Mouse (Mus musculus): ENCODE data around the gene 2310022A10Rik. TPM values are rescaled to one million over a fixed set of nuclear protein-coding genes. Genes with fewer than 3 reads are reported as not detected.
"Not testable (repeated sequence)": the region's sequence is repeated elsewhere in the genome, so short reads cannot be mapped to it uniquely, and the experiment has no call there.

The 2310022A10Rik gene
- polyA plus RNA-seq, 1 experiment = 14.0 TPM

- Histone ChIP-seq H3K4me3 (ENCODE audit: insufficient read depth, low read length) (no peak overlapping the region), H3K27ac (ENCODE audit: insufficient read depth, low read length) (no peak overlapping the region), H3K4me1 (ENCODE audit: control insufficient read depth, insufficient read depth, low read length) (no peaks in the 10 kb centered on the region)
- TF ChIP-seq POLR2A (IDR thresholded peaks at IDR 0.05; ENCODE audit: low read depth, low read length) (no peak), CTCF (IDR thresholded peaks at IDR 0.05; ENCODE audit: borderline replicate concordance, insufficient read depth, low read length) (no peak)
These were observed 71.9 kb downstream of the 2310022A10Rik start for GRCm38 (mm10) chr7:27624967-27625366.

- H3K4me1 ChIP-seq (ENCODE audit: control insufficient read depth, insufficient read depth, low read length) = no peaks in the 10 kb centered on the region
- TF ChIP-seq POLR2A (IDR thresholded peaks at IDR 0.05; ENCODE audit: low read depth, low read length) = no peak
- no peak for TF ChIP-seq CTCF (IDR thresholded peaks at IDR 0.05; ENCODE audit: borderline replicate concordance, insufficient read depth, low read length)
- H3K4me3 ChIP-seq (ENCODE audit: insufficient read depth, low read length) = no peak overlapping the region
- H3K27ac ChIP-seq (ENCODE audit: insufficient read depth, low read length) = no peak overlapping the region
These were observed 74.7 kb downstream of the 2310022A10Rik start for GRCm38 (mm10) chr7:27627707-27628106.

GRCm38 (mm10) chr7:27628190-27628589, 75.2 kb downstream of the 2310022A10Rik start:
- no peak for TF ChIP-seq CTCF (IDR thresholded peaks at IDR 0.05; ENCODE audit: borderline replicate concordance, insufficient read depth, low read length)
- no peak for TF ChIP-seq POLR2A (IDR thresholded peaks at IDR 0.05; ENCODE audit: low read depth, low read length)
- H3K4me3 ChIP-seq (ENCODE audit: insufficient read depth, low read length) = no peak overlapping the region
- no peaks in the 10 kb centered on the region for H3K4me1 ChIP-seq (ENCODE audit: control insufficient read depth, insufficient read depth, low read length)
- no peak overlapping the region for H3K27ac ChIP-seq (ENCODE audit: insufficient read depth, low read length)

- H3K4me1 ChIP-seq (ENCODE audit: control insufficient read depth, insufficient read depth, low read length); H3K4me3 ChIP-seq (ENCODE audit: insufficient read depth, low read length); H3K27ac ChIP-seq (ENCODE audit: insufficient read depth, low read length): not testable (repeated sequence)
These were observed 75.8 kb downstream of the 2310022A10Rik start for GRCm38 (mm10) chr7:27628816-27629215.

GRCm38 (mm10) chr7:27631439-27631838, 78.4 kb downstream of the 2310022A10Rik start:
- no peak overlapping the region for H3K4me3 ChIP-seq (ENCODE audit: insufficient read depth, low read length)
- TF ChIP-seq CTCF (IDR thresholded peaks at IDR 0.05; ENCODE audit: borderline replicate concordance, insufficient read depth, low read length) = no peak
- no peak for TF ChIP-seq POLR2A (IDR thresholded peaks at IDR 0.05; ENCODE audit: low read depth, low read length)
- H3K27ac ChIP-seq (ENCODE audit: insufficient read depth, low read length) = no peak overlapping the region
- H3K4me1 ChIP-seq (ENCODE audit: control insufficient read depth, insufficient read depth, low read length) = no peaks in the 10 kb centered on the region

Other genes starting within 250 kb of the 2310022A10Rik start
- 46.5 and 50.6 TPM in 2 replicates for gene Ltbp4, start 215.5 kb upstream of the 2310022A10Rik start, polyA plus RNA-seq (2011; ENCODE audit: insufficient read length, low read depth, missing spikeins)
- gene Shkbp1, start 197.2 kb upstream of the 2310022A10Rik start, polyA plus RNA-seq (2011; ENCODE audit: insufficient read length, low read depth, missing spikeins) = 35.9 and 41.2 TPM in 2 replicates
- 6.2 TPM in 1 of 2 replicates, not detected in the other for gene Gm20479, start 195.8 kb upstream of the 2310022A10Rik start, polyA plus RNA-seq (2011; ENCODE audit: insufficient read length, low read depth, missing spikeins)
- 0.51 and 0.78 TPM in 2 replicates for gene Sptbn4, start 105.5 kb upstream of the 2310022A10Rik start, polyA plus RNA-seq (2011; ENCODE audit: insufficient read length, low read depth, missing spikeins)
- gene Blvrb, start 105.3 kb upstream of the 2310022A10Rik start, polyA plus RNA-seq (2011; ENCODE audit: insufficient read length, low read depth, missing spikeins) = 16.6 and 32.1 TPM in 2 replicates
- gene Sertad3, start 79.5 kb upstream of the 2310022A10Rik start, polyA plus RNA-seq (2011; ENCODE audit: insufficient read length, low read depth, missing spikeins) = 12.9 and 14.1 TPM in 2 replicates
- gene Sertad1, start 66.3 kb upstream of the 2310022A10Rik start, polyA plus RNA-seq (2011; ENCODE audit: insufficient read length, low read depth, missing spikeins) = 23.7 and 28.5 TPM in 2 replicates
- gene Prx, start 53.9 kb upstream of the 2310022A10Rik start, polyA plus RNA-seq (2011; ENCODE audit: insufficient read length, low read depth, missing spikeins) = 5.4 and 5.6 TPM in 2 replicates
- 1.1 and 1.5 TPM in 2 replicates for gene Hipk4, start 30.0 kb upstream of the 2310022A10Rik start, polyA plus RNA-seq (2011; ENCODE audit: insufficient read length, low read depth, missing spikeins)
- 195 and 211 TPM in 2 replicates for gene Pld3, start within 50 bp of the 2310022A10Rik start, polyA plus RNA-seq (2011; ENCODE audit: insufficient read length, low read depth, missing spikeins)
- gene Akt2, start 38.3 kb downstream of the 2310022A10Rik start, polyA plus RNA-seq (2011; ENCODE audit: insufficient read length, low read depth, missing spikeins) = 84.5 and 98.2 TPM in 2 replicates
- gene Ttc9b, start 100.7 kb downstream of the 2310022A10Rik start, polyA plus RNA-seq (2011; ENCODE audit: insufficient read length, low read depth, missing spikeins) = not detected in 2 replicates
- gene Map3k10, start 121.4 kb downstream of the 2310022A10Rik start, polyA plus RNA-seq (2011; ENCODE audit: insufficient read length, low read depth, missing spikeins) = 26.2 and 28.1 TPM in 2 replicates
- gene Zfp607b, start 136.1 kb downstream of the 2310022A10Rik start, polyA plus RNA-seq (2011; ENCODE audit: insufficient read length, low read depth, missing spikeins) = 1.7 and 2.2 TPM in 2 replicates
- 18.1 and 23.5 TPM in 2 replicates for gene Zfp60, start 178.2 kb downstream of the 2310022A10Rik start, polyA plus RNA-seq (2011; ENCODE audit: insufficient read length, low read depth, missing spikeins)

Data from embryonic fibroblast, embryonic 13.5 days (primary cell).